Mouse (Mus musculus) lung, adult 2 months (tissue): ENCODE measurements at regions not wholly inside any gene's neighbourhood (a gene's known extent, or its start where the extent isn't known, plus 50 kb on each side); places are given as distances from the start of the nearest gene placed in this dataset.

ENCODE experiments used
- CTCF ChIP-seq: fragments of 200-500 bp; IDR thresholded peaks from 2 replicates; pipeline ENCODE4 v1.5.1; 2011; ENCODE audit warnings: mild to moderate bottlenecking, low read length, control low read depth; ENCODE audit not compliant: insufficient read depth
- POLR2A ChIP-seq: fragments of 200-500 bp; IDR thresholded peaks from 2 replicates; pipeline ENCODE4 v1.6.1; 2011; ENCODE audit warnings: low read depth, mild to moderate bottlenecking, control low read depth, low read length, borderline replicate concordance; ENCODE audit errors: extremely low read depth

DNA sequence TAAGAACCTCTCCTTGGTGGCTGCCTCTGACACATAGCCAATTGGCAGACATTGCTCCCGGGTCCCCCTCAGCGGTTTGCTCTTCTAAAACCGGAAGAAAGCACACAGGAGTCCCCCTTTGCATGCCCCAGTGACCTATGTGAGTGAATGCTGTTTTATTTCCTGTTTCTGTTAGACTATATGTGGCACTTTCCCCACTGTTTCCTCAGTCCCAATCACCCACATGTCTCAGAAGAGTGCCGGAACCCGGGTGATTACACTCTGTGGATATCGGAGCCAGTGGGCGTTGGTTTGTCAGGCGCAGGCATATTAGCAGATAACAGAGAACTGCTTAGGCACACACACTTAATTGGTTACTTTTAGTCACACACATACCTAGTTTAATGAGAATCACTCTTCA is 66.3 kb upstream of the Rpl34 start:
- TF ChIP-seq CTCF (no peak), POLR2A (no peak)
